Mouse (Mus musculus) spleen, adult 2 months (tissue): ENCODE measurements around the gene Gm498.

Source experiments
- CTCF ChIP-seq: fragments of 200-500 bp; IDR thresholded peaks from 2 replicates; pipeline ENCODE4 v1.5.1; 2011; ENCODE audit warnings: mild to moderate bottlenecking, inconsistent platforms; ENCODE audit not compliant: insufficient read depth, insufficient read length, insufficient replicate concordance; ENCODE audit errors: extremely low read depth
- POLR2A ChIP-seq: fragments of 200-500 bp; IDR thresholded peaks from 2 replicates; pipeline ENCODE4 v1.6.1; 2011; ENCODE audit warnings: low read depth, low read length, inconsistent platforms

- TF ChIP-seq CTCF (no peak), POLR2A (no peak)
These were observed 17.7 kb upstream of the Gm498 start for GRCm38 (mm10) chr7:143848768-143849482.
